In genomic region chr8:115697410-115697809, GRCm38 (mm10) we compare ENCODE assay signal across 20 mouse cellular contexts.
"Had no signal": no experiment of that assay in that cellular context is flagged by ENCODE, and none has a peak within 500 bp of the region (broad histone marks: within the 10 kb centered on the region; RNA-seq: fewer than 3 reads in every experiment).

No protein-coding gene starts in this region.

- H3K4me1 ChIP-seq: liver, embryonic 13.5 days; megakaryocyte, embryonic 14.5 days; midbrain, embryonic 13.5 days had no signal

- H3K9me3 ChIP-seq: liver, embryonic 13.5 days; midbrain, embryonic 10.5 days; midbrain, embryonic 13.5 days; neural tube, embryonic 13.5 days had no signal

- H3K27me3 ChIP-seq: liver, embryonic 13.5 days had no signal

- ATAC-seq: intestine, postnatal 0 days; lung, postnatal 0 days; midbrain, embryonic 13.5 days; midbrain, embryonic 16.5 days had no signal

- H3K9ac ChIP-seq: liver, embryonic 13.5 days; lung, embryonic 14.5 days; midbrain, embryonic 13.5 days; neural tube, embryonic 13.5 days had no signal

- H3K27ac ChIP-seq: left cerebral cortex, adult 2 months; liver, embryonic 13.5 days; midbrain, embryonic 13.5 days; neural tube, embryonic 13.5 days; stomach, postnatal 0 days had no signal

- H3K4me2 ChIP-seq: liver, embryonic 13.5 days; lung, embryonic 14.5 days; midbrain, embryonic 13.5 days; neural tube, embryonic 13.5 days had no signal

- H3K36me3 ChIP-seq: liver, embryonic 13.5 days; midbrain, embryonic 10.5 days; midbrain, embryonic 13.5 days had no signal

- H3K4me3 ChIP-seq: left cerebral cortex, adult 2 months; liver, embryonic 13.5 days; megakaryocyte, embryonic 14.5 days; midbrain, embryonic 10.5 days; midbrain, embryonic 13.5 days; myocyte; neural tube, embryonic 13.5 days had no signal

- DNase-seq: kidney, adult 2 months; layer of hippocampus, postnatal 36 days; liver, embryonic 13.5 days; lung, embryonic 14.5 days; retina, postnatal 1 day; right cerebral cortex, postnatal 25 days; spleen, adult 18-20 months; thymus, adult 2 months; thymus, postnatal 14 days; thymus, postnatal 4 days had no signal
